In the genomic region with DNA sequence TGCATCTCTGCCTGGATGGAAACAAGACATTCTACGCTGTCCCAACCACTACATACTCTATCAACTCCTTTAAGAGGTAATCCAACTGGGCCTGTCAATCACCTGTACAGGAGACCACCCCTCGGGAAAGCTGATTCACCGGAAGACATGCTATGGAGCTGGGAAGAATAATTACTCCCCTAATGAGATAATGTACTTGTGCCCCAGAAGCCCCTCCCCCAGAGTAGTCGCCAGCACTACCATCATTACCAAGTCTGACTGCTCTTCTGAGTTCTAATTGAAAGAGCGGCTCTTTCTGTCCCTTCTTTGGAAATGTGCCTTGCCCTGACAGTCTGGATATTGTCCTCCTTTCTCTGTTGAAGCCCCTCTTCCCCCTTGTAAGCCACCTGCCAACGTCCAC, we compare ENCODE assay signal across 20 mouse cellular contexts.
DNase-seq lines count a peak whose midpoint lies in the region; ATAC-seq and TF ChIP-seq lines count a peak whose summit lies in the region.
"Had no signal": no experiment of that assay in that cellular context is flagged by ENCODE, and none has a peak within 500 bp of the region (broad histone marks: within the 10 kb centered on the region; RNA-seq: fewer than 3 reads in every experiment).

No protein-coding gene starts in this region.

- no peak overlapping the region; the same call in 1 of the 2 replicates for H3K27ac ChIP-seq in forebrain, embryonic 14.5 days (ENCODE audit: low read depth, low read length)
- no peak overlapping the region for H3K27ac ChIP-seq in forebrain, embryonic 15.5 days (replicated peaks)
- 0 out of 2 replicates have a peak overlapping the region, but pooled peaks have one; percentile 14 for H3K27ac ChIP-seq in hindbrain, embryonic 14.5 days
- no peak overlapping the region for H3K27ac ChIP-seq in hindbrain, postnatal 0 days
- H3K27ac ChIP-seq in spleen, adult 2 months (ENCODE audit: insufficient read depth, low read length), result 0 out of 2 replicates have a peak overlapping the region, but pooled peaks have one; percentile 25
- no peak overlapping the region for H3K27ac ChIP-seq in kidney, embryonic 15.5 days
- H3K27ac ChIP-seq: embryonic facial prominence, embryonic 15.5 days; forebrain, embryonic 10.5 days; hindbrain, embryonic 12.5 days had no signal

- TF ChIP-seq POLR2A in spleen, adult 2 months (IDR thresholded peaks at IDR 0.05; ENCODE audit: low read depth, low read length), result no peak

- no peak overlapping the region for H3K4me3 ChIP-seq in forebrain, embryonic 14.5 days (ENCODE audit: low read depth, low read length)
- no peak overlapping the region for H3K4me3 ChIP-seq in forebrain, embryonic 15.5 days
- no peak overlapping the region for H3K4me3 ChIP-seq in hindbrain, embryonic 14.5 days (replicated peaks; ENCODE audit: low read length)
- H3K4me3 ChIP-seq in hindbrain, postnatal 0 days (ENCODE audit: low read length), result no peak overlapping the region
- no peak overlapping the region for H3K4me3 ChIP-seq in spleen, adult 2 months (ENCODE audit: extremely low read depth, insufficient read depth, insufficient read length)
- no peak overlapping the region for H3K4me3 ChIP-seq in kidney, embryonic 15.5 days (replicated peaks)
- H3K4me3 ChIP-seq: embryonic facial prominence, embryonic 15.5 days; erythroblast, embryonic 14.5 days; forebrain, embryonic 10.5 days; heart, embryonic 12.5 days; hindbrain, embryonic 12.5 days had no signal

- peaks cover 27% of the 10 kb centered on the region for H3K4me1 ChIP-seq in forebrain, embryonic 14.5 days (ENCODE audit: control insufficient read depth, insufficient read depth, low read length)
- H3K4me1 ChIP-seq in forebrain, embryonic 15.5 days, result peaks cover 47% of the 10 kb centered on the region
- peaks cover 45% of the 10 kb centered on the region for H3K4me1 ChIP-seq in hindbrain, embryonic 14.5 days (replicated peaks; ENCODE audit: control insufficient read depth, insufficient read depth, low read length)
- peaks cover 14% of the 10 kb centered on the region for H3K4me1 ChIP-seq in hindbrain, postnatal 0 days (ENCODE audit: insufficient read depth, low read length)
- peaks cover 9% of the 10 kb centered on the region for H3K4me1 ChIP-seq in spleen, adult 2 months (ENCODE audit: control insufficient read depth, insufficient read depth, insufficient read length)
- H3K4me1 ChIP-seq in kidney, embryonic 15.5 days, result peaks cover 45% of the 10 kb centered on the region

- DNase-seq in forebrain, embryonic 14.5 days (ENCODE audit: low spot score), result peak; percentile 50
- no peak for DNase-seq in hindbrain, embryonic 14.5 days (ENCODE audit: low spot score)
- DNase-seq in hindbrain, postnatal 0 days (ENCODE audit: low spot score), result no peak
- no peak for DNase-seq in spleen, adult 2 months (ENCODE audit: low read depth in 1 of 2, low spot score in 2 of 2)
- DNase-seq in spleen, postnatal 14 days (ENCODE audit: low spot score in 2 of 2), result no peak
- DNase-seq: adrenal gland, adult 2 months; adrenal gland, postnatal 25 days; cerebellum, adult 11 months; cerebellum, adult 8-10 months; cerebellum, postnatal 14 days; embryo, embryonic 11 days; gastrocnemius, postnatal 25 days; kidney, adult 11 months had no signal

- no peaks in the 10 kb centered on the region for H3K9me3 ChIP-seq in forebrain, embryonic 14.5 days (replicated peaks; ENCODE audit: control insufficient read depth, low read length)
- no peaks in the 10 kb centered on the region for H3K9me3 ChIP-seq in forebrain, embryonic 15.5 days
- H3K9me3 ChIP-seq in hindbrain, embryonic 14.5 days (ENCODE audit: control insufficient read depth, low read length), result no peaks in the 10 kb centered on the region
- H3K9me3 ChIP-seq in hindbrain, postnatal 0 days (ENCODE audit: low read length), result no peaks in the 10 kb centered on the region
- H3K9me3 ChIP-seq in kidney, embryonic 15.5 days (replicated peaks), result no peaks in the 10 kb centered on the region
- H3K9me3 ChIP-seq: embryonic facial prominence, embryonic 15.5 days; heart, embryonic 12.5 days; hindbrain, embryonic 12.5 days had no signal

- ATAC-seq in forebrain, embryonic 14.5 days, result no peak
- no peak for ATAC-seq in forebrain, embryonic 15.5 days (replicated peaks)
- ATAC-seq in hindbrain, embryonic 14.5 days (ENCODE audit: low FRiP score), result no peak
- ATAC-seq in hindbrain, postnatal 0 days, result no peak
- ATAC-seq in kidney, embryonic 15.5 days (replicated peaks; ENCODE audit: low FRiP score), result no peak

- H3K4me2 ChIP-seq in forebrain, embryonic 14.5 days (ENCODE audit: low read length), result no peak overlapping the region
- H3K4me2 ChIP-seq in forebrain, embryonic 15.5 days (replicated peaks), result no peak overlapping the region
- H3K4me2 ChIP-seq in hindbrain, embryonic 14.5 days (replicated peaks), result no peak overlapping the region
- H3K4me2 ChIP-seq in hindbrain, postnatal 0 days (ENCODE audit: low read depth, low read length), result no peak overlapping the region
- no peak overlapping the region for H3K4me2 ChIP-seq in kidney, embryonic 15.5 days
- H3K4me2 ChIP-seq: embryonic facial prominence, embryonic 15.5 days; heart, embryonic 12.5 days; hindbrain, embryonic 12.5 days had no signal

- H3K9ac ChIP-seq in forebrain, embryonic 14.5 days (ENCODE audit: low read length), result no peak overlapping the region
- H3K9ac ChIP-seq in forebrain, embryonic 15.5 days (replicated peaks), result no peak overlapping the region
- no peak overlapping the region for H3K9ac ChIP-seq in hindbrain, embryonic 14.5 days
- H3K9ac ChIP-seq in hindbrain, postnatal 0 days (replicated peaks; ENCODE audit: low read length), result no peak overlapping the region
- H3K9ac ChIP-seq in kidney, embryonic 15.5 days, result no peak overlapping the region
- H3K9ac ChIP-seq: embryonic facial prominence, embryonic 15.5 days; heart, embryonic 12.5 days; hindbrain, embryonic 12.5 days had no signal

- WGBS in forebrain, embryonic 14.5 days, result 22% methylated on average over 6 of the region's 6 CpGs
- 28% methylated on average over 6 of the region's 6 CpGs for WGBS in forebrain, embryonic 15.5 days
- 44% methylated on average over 6 of the region's 6 CpGs for WGBS in hindbrain, embryonic 14.5 days
- WGBS in hindbrain, postnatal 0 days, result 52% methylated on average over 6 of the region's 6 CpGs
- 92% methylated on average over 6 of the region's 6 CpGs for WGBS in spleen, adult 2 months
- 76% methylated on average over 6 of the region's 6 CpGs for WGBS in kidney, embryonic 15.5 days

- TF ChIP-seq CTCF in hindbrain, postnatal 0 days (IDR thresholded peaks at IDR 0.05; ENCODE audit: low read depth), result no peak
- no peak for TF ChIP-seq CTCF in spleen, adult 2 months (IDR thresholded peaks at IDR 0.05; ENCODE audit: extremely low read depth, insufficient read depth, insufficient read length, insufficient replicate concordance)

- no peaks in the 10 kb centered on the region for H3K27me3 ChIP-seq in forebrain, embryonic 14.5 days (replicated peaks; ENCODE audit: control insufficient read depth, insufficient read depth, low read length)
- H3K27me3 ChIP-seq in forebrain, embryonic 15.5 days, result no peaks in the 10 kb centered on the region
- no peaks in the 10 kb centered on the region for H3K27me3 ChIP-seq in hindbrain, embryonic 14.5 days (ENCODE audit: control insufficient read depth, insufficient read depth, low read length)
- no peaks in the 10 kb centered on the region for H3K27me3 ChIP-seq in hindbrain, postnatal 0 days (ENCODE audit: insufficient read depth, low read length)
- no peaks in the 10 kb centered on the region for H3K27me3 ChIP-seq in spleen, adult 2 months (ENCODE audit: control insufficient read depth, insufficient read depth, low read length)
- no peaks in the 10 kb centered on the region for H3K27me3 ChIP-seq in kidney, embryonic 15.5 days
- H3K27me3 ChIP-seq: embryonic facial prominence, embryonic 15.5 days; heart, embryonic 12.5 days; hindbrain, embryonic 12.5 days had no signal

- peaks cover 10% of the 10 kb centered on the region; the same call in 1 of the 2 replicates for H3K36me3 ChIP-seq in forebrain, embryonic 14.5 days (ENCODE audit: control insufficient read depth, insufficient read depth, low read length)
- peaks cover 11% of the 10 kb centered on the region; the same call in 1 of the 2 replicates for H3K36me3 ChIP-seq in forebrain, embryonic 15.5 days
- H3K36me3 ChIP-seq in hindbrain, embryonic 14.5 days (replicated peaks; ENCODE audit: control insufficient read depth, insufficient read depth), result peaks cover 14% of the 10 kb centered on the region; the same call in 1 of the 2 replicates
- H3K36me3 ChIP-seq in hindbrain, postnatal 0 days (ENCODE audit: insufficient read depth, low read length), result no peaks in the 10 kb centered on the region
- H3K36me3 ChIP-seq in spleen, adult 2 months (ENCODE audit: control insufficient read depth, insufficient read depth, low read length), result peaks cover 1% of the 10 kb centered on the region; the same call in 1 of the 2 replicates
- H3K36me3 ChIP-seq in kidney, embryonic 15.5 days, result peaks cover 20% of the 10 kb centered on the region

Comparison
In these comparisons a context has a peak if more than half of its experiments do, and no peak if none do; other contexts are left out.
1. H3K27ac ChIP-seq: peak in hindbrain, embryonic 14.5 days (single experiment) and spleen, adult 2 months (single experiment); none in forebrain, embryonic 14.5 days (single experiment), forebrain, embryonic 15.5 days (single experiment), hindbrain, postnatal 0 days (single experiment) and kidney, embryonic 15.5 days (single experiment).